Mouse (Mus musculus) hindbrain, embryonic 15.5 days (tissue): ENCODE results near the gene Sipa1l3. TPM values are rescaled to one million over a fixed set of nuclear protein-coding genes. Genes with fewer than 3 reads are reported as not detected.

ENCODE experiments used
- ATAC-seq: fragments of 200-750 bp; cut with Nextera tagmentation; 2 replicates; pipeline ENCODE4 v1.8.0; 2017; ENCODE audit warnings: low read depth, moderate number of reproducible peaks, moderate TSS enrichment; ENCODE audit not compliant: low FRiP score
- H3K27ac ChIP-seq: fragments of 300-500 bp; sonication (generic); replicated peaks from 2 replicates; pipeline ENCODE4 v1.5.1; 2015; ENCODE audit warnings: mild to moderate bottlenecking, inconsistent platforms
- H3K27me3 ChIP-seq: fragments of 300-500 bp; sonication (generic); 2 replicates; pipeline ENCODE4 v1.6.1; 2015; ENCODE audit warnings: control low read depth, inconsistent platforms
- H3K36me3 ChIP-seq: fragments of 300-500 bp; sonication (generic); 2 replicates; pipeline ENCODE4 v1.6.1; 2015; ENCODE audit warnings: control low read depth, inconsistent platforms
- H3K4me1 ChIP-seq: fragments of 300-500 bp; sonication (generic); replicated peaks from 2 replicates; pipeline ENCODE4 v1.6.1; 2015; ENCODE audit warnings: control low read depth, inconsistent platforms
- H3K4me2 ChIP-seq: fragments of 300-500 bp; sonication (generic); 2 replicates; pipeline ENCODE4 v1.6.1; 2015; ENCODE audit warnings: moderate library complexity, mild to moderate bottlenecking, inconsistent platforms
- H3K4me3 ChIP-seq: fragments of 300-500 bp; sonication (generic); 2 replicates; pipeline ENCODE4 v1.5.1; 2015; ENCODE audit warnings: mild to moderate bottlenecking, inconsistent platforms
- H3K9ac ChIP-seq: fragments of 300-500 bp; sonication (generic); 2 replicates; pipeline ENCODE4 v1.6.1; 2015; ENCODE audit warnings: inconsistent platforms
- H3K9me3 ChIP-seq: fragments of 300-500 bp; sonication (generic); 2 replicates; pipeline ENCODE4 v1.6.1; 2016; ENCODE audit warnings: control low read depth, inconsistent platforms
- WGBS: fragments of 180-500 bp; shearing (Covaris S2); methylation state at CpG from one replicate; pipeline ENCODE4 v1.1.7; 2015; 5-methylcytosine and 5-hydroxymethylcytosine counted together
- polyA plus RNA-seq: library from polyadenylated mRNA; unstranded; fragments of >200 nt; fragmentation: Nextera tagmentation; extraction: Ambion mirVana; gene quantifications from 2 replicates; pipeline ENCODE4 v1.2.1, GENCODE M21; 2015

Sipa1l3 gene
- polyA plus RNA-seq, 1 experiment from 2014 or later = 23.3 TPM

- H3K9ac ChIP-seq = no peak overlapping the region
- 0 out of 2 replicates have a peak, but pooled peaks cover 7% of the 10 kb centered on the region for H3K27me3 ChIP-seq
- no peak overlapping the region for H3K4me3 ChIP-seq
- no peaks in the 10 kb centered on the region for H3K36me3 ChIP-seq
- H3K4me2 ChIP-seq = no peak overlapping the region
- no peak for ATAC-seq
- H3K4me1 ChIP-seq = peaks cover 24% of the 10 kb centered on the region
- no peaks in the 10 kb centered on the region for H3K9me3 ChIP-seq
- WGBS = 37% methylated on average over 11 of the region's 11 CpGs
- H3K27ac ChIP-seq = no peak overlapping the region; the same call in 1 of the 2 replicates
Observed at GRCm38 (mm10) chr7:29290691-29291485, 227.6 kb downstream of the Sipa1l3 start.

- no peak for ATAC-seq
- H3K9me3 ChIP-seq = no peaks in the 10 kb centered on the region
- no peak overlapping the region for H3K9ac ChIP-seq
- H3K27me3 ChIP-seq = 0 out of 2 replicates have a peak, but pooled peaks cover 7% of the 10 kb centered on the region
- 74% methylated on average over 6 of the region's 6 CpGs for WGBS
- peaks cover 24% of the 10 kb centered on the region for H3K4me1 ChIP-seq
- H3K36me3 ChIP-seq = no peaks in the 10 kb centered on the region
- H3K4me3 ChIP-seq = no peak overlapping the region
- H3K4me2 ChIP-seq = no peak overlapping the region
- H3K27ac ChIP-seq = no peak overlapping the region
Observed at GRCm38 (mm10) chr7:29289856-29290255, 228.6 kb downstream of the Sipa1l3 start.

GRCm38 (mm10) chr7:29288942-29289638 lies 229.4 kb downstream of the Sipa1l3 start, which contains the start of gene Ppp1r14a:
TSS of gene Ppp1r14a (plus strand) at chr7:29289308.
- Histone ChIP-seq H3K9ac (peak within 1 kb of the TSS; percentile 47), H3K4me3 (peak within 1 kb of the TSS; percentile 50), H3K27me3 (0 out of 2 replicates have a peak, but pooled peaks cover 7% of the 10 kb centered on the region), H3K4me2 (peak within 1 kb of the TSS; percentile 95), H3K36me3 (no peaks in the 10 kb centered on the region), H3K9me3 (no peaks in the 10 kb centered on the region), H3K4me1 (peaks cover 24% of the 10 kb centered on the region), H3K27ac (no peak within 1 kb of the TSS)
- ATAC-seq = no peak
- under 1% methylated on average over 58 of the region's 59 CpGs for WGBS

- Histone ChIP-seq H3K36me3 (no peaks in the 10 kb centered on the region), H3K27me3 (0 out of 2 replicates have a peak, but pooled peaks cover 12% of the 10 kb centered on the region), H3K4me3 (no peak overlapping the region), H3K4me2 (no peak overlapping the region), H3K9me3 (no peaks in the 10 kb centered on the region), H3K27ac (no peak overlapping the region), H3K9ac (no peak overlapping the region), H3K4me1 (peaks cover 23% of the 10 kb centered on the region)
- WGBS = 90% methylated on average over 2 of the region's 2 CpGs
- no peak for ATAC-seq
Observed at GRCm38 (mm10) chr7:29288079-29288478, 230.4 kb downstream of the Sipa1l3 start.

GRCm38 (mm10) chr7:29287481-29287880 lies 231.0 kb downstream of the Sipa1l3 start:
- peaks cover 16% of the 10 kb centered on the region; the same call in 1 of the 2 replicates for H3K27me3 ChIP-seq
- ATAC-seq = no peak
- 86% methylated on average over 7 of the region's 7 CpGs for WGBS
- H3K27ac ChIP-seq = no peak overlapping the region
- H3K36me3 ChIP-seq = no peaks in the 10 kb centered on the region
- H3K4me2 ChIP-seq = no peak overlapping the region
- H3K9me3 ChIP-seq = no peaks in the 10 kb centered on the region
- peaks cover 20% of the 10 kb centered on the region for H3K4me1 ChIP-seq
- H3K4me3 ChIP-seq = no peak overlapping the region
- H3K9ac ChIP-seq = no peak overlapping the region

GRCm38 (mm10) chr7:29284523-29284922 lies 233.9 kb downstream of the Sipa1l3 start:
- no peak overlapping the region for H3K27ac ChIP-seq
- H3K9ac ChIP-seq = no peak overlapping the region
- H3K36me3 ChIP-seq = no peaks in the 10 kb centered on the region
- H3K9me3 ChIP-seq = no peaks in the 10 kb centered on the region
- peaks cover 29% of the 10 kb centered on the region for H3K4me1 ChIP-seq
- H3K4me2 ChIP-seq = no peak overlapping the region
- H3K4me3 ChIP-seq = no peak overlapping the region
- 91% methylated on average over 6 of the region's 6 CpGs for WGBS
- H3K27me3 ChIP-seq = peaks cover 21% of the 10 kb centered on the region; the same call in 1 of the 2 replicates
- no peak for ATAC-seq

GRCm38 (mm10) chr7:29283876-29284275 lies 234.6 kb downstream of the Sipa1l3 start:
- Histone ChIP-seq H3K27ac (no peak overlapping the region), H3K9ac (no peak overlapping the region), H3K9me3 (no peaks in the 10 kb centered on the region), H3K36me3 (no peaks in the 10 kb centered on the region), H3K27me3 (peaks cover 21% of the 10 kb centered on the region; the same call in 1 of the 2 replicates), H3K4me1 (peaks cover 22% of the 10 kb centered on the region), H3K4me2 (no peak overlapping the region), H3K4me3 (no peak overlapping the region)
- 81% methylated on average over 4 of the region's 4 CpGs for WGBS
- ATAC-seq = no peak

- ATAC-seq = peak; percentile 40
- no peaks in the 10 kb centered on the region for H3K36me3 ChIP-seq
- 12% methylated on average over 21 of the region's 21 CpGs for WGBS
- H3K9ac ChIP-seq = peak overlapping the region; percentile 66
- H3K27me3 ChIP-seq = peaks cover 15% of the 10 kb centered on the region; the same call in 1 of the 2 replicates
- no peak overlapping the region for H3K27ac ChIP-seq
- peak overlapping the region; percentile 89 for H3K4me2 ChIP-seq
- peak overlapping the region; percentile 65 for H3K4me3 ChIP-seq
- no peaks in the 10 kb centered on the region for H3K9me3 ChIP-seq
- H3K4me1 ChIP-seq = peaks cover 20% of the 10 kb centered on the region
Observed at GRCm38 (mm10) chr7:29282074-29282554, 236.3 kb downstream of the Sipa1l3 start.

GRCm38 (mm10) chr7:29281201-29282073 lies 237.0 kb downstream of the Sipa1l3 start, which contains the start of gene Spint2:
TSS of gene Spint2 (minus strand) at chr7:29281912.
- peak within 1 kb of the TSS; percentile 89 for H3K4me2 ChIP-seq
- H3K4me1 ChIP-seq = peaks cover 20% of the 10 kb centered on the region
- peak within 1 kb of the TSS; percentile 65 for H3K4me3 ChIP-seq
- H3K9me3 ChIP-seq = no peaks in the 10 kb centered on the region
- H3K36me3 ChIP-seq = no peaks in the 10 kb centered on the region
- H3K27ac ChIP-seq = no peak within 1 kb of the TSS
- H3K9ac ChIP-seq = peak within 1 kb of the TSS; percentile 66
- peak; percentile 89 for ATAC-seq
- WGBS = under 1% methylated on average over 80 of the region's 80 CpGs
- H3K27me3 ChIP-seq = peaks cover 13% of the 10 kb centered on the region; the same call in 1 of the 2 replicates

- Histone ChIP-seq H3K27ac (no peak overlapping the region), H3K4me3 (peak overlapping the region; percentile 65), H3K4me2 (peak overlapping the region; percentile 89), H3K9ac (no peak overlapping the region; the same call in 1 of the 2 replicates), H3K27me3 (peaks cover 13% of the 10 kb centered on the region; the same call in 1 of the 2 replicates), H3K9me3 (no peaks in the 10 kb centered on the region), H3K36me3 (no peaks in the 10 kb centered on the region), H3K4me1 (peaks cover 20% of the 10 kb centered on the region)
- 9% methylated on average over 13 of the region's 13 CpGs for WGBS
- ATAC-seq = no peak
Observed at GRCm38 (mm10) chr7:29280801-29281200, 237.6 kb downstream of the Sipa1l3 start.

- no peak overlapping the region for H3K4me3 ChIP-seq
- H3K4me1 ChIP-seq = peaks cover 20% of the 10 kb centered on the region
- no peak overlapping the region for H3K27ac ChIP-seq
- no peaks in the 10 kb centered on the region for H3K36me3 ChIP-seq
- H3K9me3 ChIP-seq = no peaks in the 10 kb centered on the region
- 93% methylated on average over 8 of the region's 8 CpGs for WGBS
- no peak overlapping the region for H3K4me2 ChIP-seq
- peaks cover 13% of the 10 kb centered on the region; the same call in 1 of the 2 replicates for H3K27me3 ChIP-seq
- no peak overlapping the region for H3K9ac ChIP-seq
- no peak for ATAC-seq
Observed at GRCm38 (mm10) chr7:29279924-29280323, 238.5 kb downstream of the Sipa1l3 start.
